Mouse (Mus musculus) neutrophil, adult 5-6 weeks (primary cell): Measurements from ENCODE around the gene Dock9. TPM values are rescaled to one million over a fixed set of nuclear protein-coding genes. Genes with fewer than 3 reads are reported as not detected.
"Not testable (repeated sequence)": the region's sequence is repeated elsewhere in the genome, so short reads cannot be mapped to it uniquely, and the experiment has no call there.

ENCODE experiments used
- ATAC-seq: fragments of 151-379, 151-347 bp; 2 replicates; pipeline ENCODE4 v1.8.0; 2017; ENCODE audit warnings: mild to moderate bottlenecking, moderate TSS enrichment; ENCODE audit not compliant: insufficient number of reproducible peaks, poor library complexity, low FRiP score, severe bottlenecking; ENCODE audit errors: extremely low read depth
- total RNA-seq: library from RNA; stranded (forward); fragments of 200-1000 nt; gene quantifications from 2 replicates; pipeline ENCODE4 v1.2.3, GENCODE M21; 2017

Dock9 gene
- total RNA-seq, 1 experiment from 2014 or later, result 21.2 TPM

DNA sequence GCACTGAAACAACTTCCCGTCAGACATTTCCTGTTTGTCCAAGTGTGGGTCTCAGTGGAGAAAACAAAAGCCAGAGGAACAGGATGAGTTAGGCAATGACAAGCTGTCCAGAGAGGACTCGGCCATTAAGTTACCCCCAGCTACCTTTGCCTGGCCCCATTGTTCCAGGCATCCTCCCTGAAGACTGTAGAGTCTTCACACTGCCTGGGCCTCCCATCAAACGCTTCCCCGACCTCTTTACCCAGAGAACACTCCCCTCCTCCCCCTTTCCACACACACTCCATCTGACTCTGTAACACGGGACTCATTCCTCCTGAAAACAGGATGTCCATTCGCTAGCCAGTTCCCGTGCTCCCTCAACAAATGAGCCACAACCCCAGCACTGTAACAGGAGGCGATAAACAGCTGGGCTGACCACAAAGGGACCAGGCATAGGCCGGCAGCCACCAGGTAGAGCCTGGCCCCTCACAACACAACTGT is 149.0 kb downstream of the Dock9 start:
- ATAC-seq, result no peak

DNA sequence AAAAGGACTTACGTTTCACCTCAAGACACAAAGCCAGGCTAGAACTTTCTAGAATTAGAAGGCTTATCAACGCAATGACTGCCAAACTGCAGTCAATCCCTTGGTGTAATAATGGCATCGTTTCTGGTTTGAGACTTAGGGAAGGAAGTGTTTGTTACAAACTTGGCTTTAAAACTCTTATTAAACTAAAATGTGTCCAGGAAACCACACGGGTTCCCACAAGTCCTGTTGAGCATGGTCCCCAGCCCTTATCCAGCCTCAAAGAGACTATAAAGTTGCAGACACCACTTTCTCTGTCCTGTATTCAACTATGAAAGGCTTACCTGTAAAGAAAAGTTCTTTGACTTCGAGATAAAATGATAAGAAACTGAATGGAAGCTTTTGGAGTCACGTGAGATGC is 149.9 kb downstream of the Dock9 start:
- ATAC-seq, result no peak

DNA sequence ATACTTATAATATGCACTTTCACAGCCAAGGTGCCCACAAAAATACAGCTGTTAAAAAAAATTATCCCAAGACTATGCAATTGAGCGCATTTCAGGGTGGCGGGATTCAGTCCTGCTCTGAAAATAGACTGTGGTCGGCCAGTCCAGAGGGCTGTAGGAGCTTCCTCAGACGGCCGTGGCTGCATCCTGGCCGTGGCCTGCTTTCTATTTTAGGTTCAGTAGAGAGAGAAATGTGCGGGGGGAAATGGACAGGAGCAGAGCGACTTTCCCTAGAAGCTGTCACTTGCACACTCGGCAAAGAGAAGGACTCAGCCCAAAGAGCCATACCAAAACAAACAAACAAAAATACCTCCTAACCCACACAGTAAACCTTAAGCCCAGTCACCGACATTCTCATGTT is 151.0 kb downstream of the Dock9 start:
- no peak for ATAC-seq

DNA sequence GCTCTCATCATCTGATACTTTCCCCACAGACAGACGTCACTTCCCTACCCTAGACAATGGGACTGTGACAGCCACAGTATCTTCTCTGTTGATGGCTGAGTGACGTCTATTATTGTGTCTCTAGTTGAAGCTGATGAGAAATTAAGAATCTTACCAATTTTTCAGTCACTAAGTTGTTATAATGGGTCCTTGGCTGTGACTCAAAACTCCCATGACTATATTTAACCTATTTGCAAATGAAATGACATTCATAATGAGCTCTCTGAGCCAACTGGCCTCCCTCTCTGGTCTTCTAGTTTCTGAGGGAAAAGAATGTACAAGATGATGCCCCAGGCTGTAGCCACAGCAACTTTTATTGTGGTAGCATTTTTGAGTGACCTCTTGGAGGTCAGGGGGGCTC is 153.3 kb downstream of the Dock9 start:
- no peak for ATAC-seq

DNA sequence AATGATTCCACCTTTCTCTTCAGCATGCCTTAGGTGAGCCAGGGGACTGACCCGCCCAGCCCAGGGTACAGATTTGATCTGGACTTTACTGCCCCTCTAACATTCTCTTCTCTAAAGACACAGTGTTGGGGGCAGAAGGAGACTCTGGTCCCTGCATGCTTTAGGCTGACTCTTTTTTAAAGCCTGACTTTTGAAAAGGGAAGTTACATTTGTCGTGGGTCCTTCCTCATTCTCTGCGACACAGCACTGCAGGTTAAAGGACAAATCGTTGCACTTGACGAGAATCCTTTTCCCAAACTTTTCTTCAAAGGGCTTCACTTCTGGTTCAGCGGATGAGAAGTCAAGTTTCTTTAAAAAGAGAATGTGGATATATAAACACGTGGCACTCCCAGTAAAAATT is 156.4 kb downstream of the Dock9 start:
- ATAC-seq, result no peak

DNA sequence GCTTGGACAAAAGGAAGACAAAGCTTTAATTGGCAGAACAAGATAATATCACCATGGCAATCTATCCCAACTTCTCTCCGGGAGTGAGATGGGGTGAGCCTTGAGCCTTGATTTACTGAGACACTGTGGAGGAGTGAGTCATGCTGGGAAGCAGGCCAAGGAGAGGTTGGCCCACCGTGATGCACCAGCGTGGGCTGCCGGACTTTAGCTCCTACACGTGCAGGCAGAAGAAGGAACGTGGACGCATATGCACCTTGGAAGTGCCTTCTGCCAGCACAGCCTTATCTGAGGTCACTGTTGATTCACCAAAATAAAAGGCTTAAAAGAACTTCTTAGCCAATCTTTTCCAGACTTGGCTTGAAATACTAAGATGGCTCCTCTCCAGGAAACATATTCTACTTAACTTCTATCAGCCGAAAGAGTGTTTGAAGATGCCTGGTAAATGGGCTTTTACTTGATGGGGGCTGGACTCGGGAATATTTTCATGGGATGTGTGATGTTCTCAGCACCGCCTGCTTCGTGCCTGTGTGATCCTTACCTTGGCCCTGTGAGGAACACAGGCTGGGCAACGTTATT is 160.6 kb downstream of the Dock9 start:
- ATAC-seq, result no peak

DNA sequence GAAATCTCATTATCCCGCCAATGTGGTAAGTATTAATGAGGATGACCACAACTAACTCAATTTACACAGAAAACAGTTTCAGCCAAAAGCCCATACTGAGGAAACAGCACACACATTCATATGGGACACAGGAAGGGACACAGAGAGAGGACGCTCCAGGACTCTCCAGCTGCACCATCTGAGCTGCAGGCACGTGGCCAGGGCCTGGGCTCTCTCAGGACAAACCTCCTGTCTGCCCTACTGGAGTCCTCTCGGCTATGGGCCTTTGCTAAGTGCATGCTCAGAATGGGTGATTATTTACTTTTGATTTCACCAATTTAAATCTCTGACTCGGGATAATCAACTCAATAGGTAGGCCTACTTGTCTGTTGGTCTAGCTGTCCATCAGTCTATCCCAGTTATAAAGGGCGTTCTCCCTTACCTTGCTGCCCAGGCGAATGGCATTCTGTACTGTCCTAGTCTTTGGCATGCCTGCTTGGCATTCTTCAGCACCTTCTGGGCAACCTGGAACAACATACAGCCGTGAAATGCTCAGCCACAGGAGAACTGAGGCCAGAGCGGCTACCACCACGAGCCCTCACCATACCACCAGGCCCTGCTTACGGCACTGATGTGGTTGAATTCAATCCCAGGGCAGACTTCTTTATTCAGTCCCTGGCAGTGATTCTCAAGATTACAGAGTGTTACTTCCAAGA is 162.8 kb downstream of the Dock9 start:
- no peak for ATAC-seq

DNA sequence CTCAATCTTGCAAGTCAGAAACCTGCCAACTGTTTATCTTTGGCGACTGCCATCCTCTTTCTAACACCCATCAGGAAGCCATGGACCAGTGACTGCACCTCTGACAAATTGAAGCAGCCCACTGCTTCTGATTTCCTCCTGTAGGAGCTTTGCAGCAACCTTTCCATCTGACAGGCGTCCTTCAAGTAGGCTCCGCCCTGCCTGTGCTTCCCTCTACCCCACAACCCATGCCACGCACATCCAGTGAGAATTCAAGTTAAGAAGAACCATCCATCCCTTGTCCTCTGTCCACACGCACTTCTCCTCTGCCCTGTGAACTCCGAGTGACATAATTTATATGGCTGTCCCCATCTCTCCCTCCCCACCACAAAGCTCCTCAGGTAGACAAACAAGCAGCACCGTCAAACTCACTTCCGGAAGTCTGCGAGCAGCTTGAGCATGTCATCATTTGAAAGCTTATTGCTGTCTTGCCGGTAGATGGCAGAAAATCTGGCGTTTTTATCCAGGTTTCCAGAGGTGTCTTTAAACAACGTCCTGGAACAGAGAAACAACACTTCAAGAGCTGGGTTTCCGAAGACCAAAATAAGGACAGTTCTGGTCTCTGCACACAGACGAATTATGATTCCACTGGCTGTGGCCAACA is 163.4 kb downstream of the Dock9 start:
- ATAC-seq, result no peak

DNA sequence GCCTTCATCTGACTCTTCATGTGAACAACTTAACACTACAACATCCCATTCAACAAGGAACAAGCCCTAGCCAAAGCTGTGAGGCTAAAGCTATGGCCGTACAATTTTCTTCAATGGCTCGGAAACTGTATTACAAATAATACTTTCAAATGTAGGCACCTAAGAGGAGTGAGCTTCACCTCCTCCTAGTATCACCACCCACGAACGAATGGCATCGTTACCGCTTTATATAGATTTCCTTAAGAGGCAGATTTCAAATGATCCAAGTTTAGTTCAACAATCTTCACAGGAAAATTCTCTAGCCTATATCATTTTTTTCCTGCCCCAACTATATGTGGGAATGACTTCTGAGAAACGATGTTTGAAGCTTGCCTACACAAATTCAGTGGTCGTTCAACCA is 165.7 kb downstream of the Dock9 start:
- no peak for ATAC-seq

DNA sequence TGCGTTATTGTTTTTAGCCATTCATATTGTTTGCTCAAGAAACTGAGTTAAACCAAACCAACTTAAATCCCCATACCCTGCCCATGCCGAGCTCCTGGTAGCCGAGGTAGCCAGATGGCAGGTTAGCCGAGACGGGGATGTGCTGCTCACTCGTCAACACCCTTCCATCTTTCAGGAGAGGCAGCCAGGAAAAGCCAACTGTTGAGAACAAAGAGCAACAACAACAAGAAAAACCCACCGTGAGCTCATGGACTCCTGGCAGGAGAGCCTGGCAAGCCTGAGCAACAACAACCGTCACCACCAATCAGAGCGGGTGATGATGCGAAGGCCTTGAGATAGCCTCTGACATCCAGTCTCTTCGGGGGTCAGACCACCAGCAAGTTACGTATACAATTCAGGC is 170.9 kb downstream of the Dock9 start:
- ATAC-seq, result no peak

DNA sequence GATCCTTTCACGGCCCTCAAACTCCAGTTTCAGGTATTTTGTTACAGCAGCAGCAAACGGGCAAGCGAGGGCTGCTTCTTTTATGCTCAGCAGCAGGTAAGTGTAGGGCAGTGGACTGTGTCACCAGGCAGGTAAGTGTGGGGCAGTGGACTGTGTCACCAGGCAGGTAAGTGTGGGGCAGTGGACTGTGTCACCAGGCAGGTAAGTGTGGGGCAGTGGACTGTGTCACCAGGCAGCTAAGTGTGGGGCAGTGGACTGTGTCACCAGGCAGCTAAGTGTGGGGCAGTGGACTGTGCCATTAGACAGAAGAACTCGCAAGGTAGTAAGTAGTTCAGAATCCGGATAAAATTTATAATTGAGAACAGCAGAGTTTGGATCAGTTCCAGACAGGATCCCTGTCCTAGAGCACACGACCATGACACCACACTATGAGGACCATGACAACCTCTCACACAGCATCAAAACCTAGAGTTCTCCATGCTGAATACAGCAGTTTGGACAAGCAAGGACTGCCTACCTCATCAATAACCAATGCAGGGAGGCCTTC is 173.6 kb downstream of the Dock9 start:
- not testable (repeated sequence) for ATAC-seq

DNA sequence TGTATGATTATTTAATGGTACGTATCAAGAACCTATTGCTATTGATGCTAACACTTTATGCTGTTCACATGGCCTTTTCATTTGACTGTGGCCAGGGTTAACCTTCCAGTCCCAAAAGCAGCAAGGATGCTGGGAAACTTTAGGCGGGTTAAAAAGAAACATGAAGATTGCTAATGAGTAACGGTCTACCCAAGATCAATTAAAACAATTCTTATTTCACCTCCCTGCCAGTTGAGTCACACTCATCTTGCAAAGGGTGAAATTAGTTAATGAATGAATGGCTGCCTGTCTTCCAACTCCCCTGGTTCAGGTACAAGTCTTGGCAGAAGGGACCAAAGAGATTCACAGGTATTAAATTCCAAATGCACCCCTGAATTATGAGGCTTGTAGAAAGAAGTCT is 175.8 kb downstream of the Dock9 start:
- ATAC-seq, result no peak

DNA sequence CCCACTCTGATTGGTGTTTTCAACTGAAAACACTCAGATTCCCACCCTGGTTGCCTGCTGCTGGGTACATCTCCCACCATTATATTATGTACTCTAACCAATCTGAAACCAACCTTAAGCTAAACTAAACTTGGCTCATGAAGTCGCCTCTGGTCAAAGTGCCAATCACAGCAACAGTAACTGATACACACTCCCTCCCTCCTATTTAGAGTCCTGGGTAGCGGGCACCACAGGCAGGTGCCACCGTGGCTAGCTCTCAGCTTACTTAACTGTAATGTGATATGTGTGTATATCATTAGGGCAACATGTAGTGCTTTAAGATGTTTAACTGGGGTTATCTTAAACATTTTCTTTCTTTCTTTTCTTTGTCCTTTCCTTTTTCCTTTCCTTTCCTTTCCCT is 177.1 kb downstream of the Dock9 start:
- ATAC-seq, result no peak

DNA sequence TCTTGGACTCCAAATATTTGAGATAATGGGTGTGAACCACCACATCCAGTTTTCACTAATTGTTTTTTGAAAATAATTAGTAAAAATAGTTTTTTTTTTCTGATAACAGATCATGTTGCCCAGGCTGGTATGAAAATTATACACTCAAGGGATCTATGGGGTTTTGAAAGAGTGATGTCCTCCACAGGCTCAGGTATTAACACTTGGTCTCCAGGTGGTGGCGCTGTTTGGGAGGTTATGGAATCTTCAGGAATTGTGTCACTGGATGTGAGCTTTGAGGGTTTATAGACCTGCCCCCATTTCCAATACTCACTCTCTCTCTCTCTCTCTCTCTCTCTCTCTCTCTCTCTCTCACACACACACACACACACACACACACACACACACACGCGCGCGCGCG is 177.5 kb downstream of the Dock9 start:
- ATAC-seq, result no peak

DNA sequence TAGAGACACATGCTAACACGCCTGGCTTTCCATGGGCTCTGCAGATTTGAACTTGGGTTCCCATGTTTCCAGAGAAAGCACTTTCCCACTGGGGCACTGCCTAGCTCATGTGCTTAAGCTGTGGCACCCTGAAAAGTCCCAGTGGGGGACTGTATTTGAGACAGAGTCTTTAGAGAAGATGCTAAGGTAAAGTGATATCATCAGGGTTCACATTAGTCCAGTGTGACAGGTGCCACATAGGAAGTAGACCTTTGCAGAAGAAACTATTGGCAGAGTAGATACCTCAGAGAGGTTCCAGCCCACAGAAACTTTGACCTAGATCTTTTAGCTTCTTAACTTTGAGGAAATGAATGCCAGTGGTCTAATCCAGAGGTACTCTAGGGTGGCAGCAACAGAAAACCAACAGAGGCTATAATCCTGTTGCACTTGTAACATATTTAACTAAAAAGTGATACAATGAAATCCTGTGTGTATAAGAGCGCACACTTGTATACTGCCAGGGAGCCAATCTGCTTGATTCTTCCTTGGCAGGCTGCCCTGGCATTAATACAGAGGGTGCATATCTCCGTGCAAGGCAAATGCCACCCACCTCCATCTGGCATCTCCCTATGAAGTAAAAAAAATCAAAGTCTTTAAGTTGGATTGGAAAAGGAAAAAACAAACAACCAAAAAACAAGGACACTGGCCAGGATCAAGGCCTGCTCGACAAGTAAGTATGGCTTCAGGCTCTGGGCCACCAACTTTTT is 179.8 kb downstream of the Dock9 start:
- ATAC-seq, result no peak

DNA sequence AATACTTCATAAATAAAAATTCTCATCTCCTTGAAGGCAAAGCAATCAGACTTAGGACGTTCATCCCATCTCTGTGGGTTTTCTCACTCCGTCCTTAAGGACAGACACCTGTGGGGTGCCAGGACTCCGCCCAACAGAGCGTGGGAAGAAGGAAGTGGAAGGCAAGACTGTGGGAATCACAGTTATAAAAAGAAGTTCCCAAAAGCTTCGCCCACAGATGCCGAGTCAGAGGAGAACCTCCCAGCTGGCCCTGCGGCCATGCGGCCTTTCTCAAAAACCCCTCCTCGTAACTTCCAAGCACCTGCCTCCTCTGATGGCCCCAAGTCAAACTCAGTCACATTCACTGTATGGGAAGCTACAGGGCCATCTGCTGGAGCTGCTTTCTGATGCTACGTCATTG is 182.2 kb downstream of the Dock9 start:
- no peak for ATAC-seq

DNA sequence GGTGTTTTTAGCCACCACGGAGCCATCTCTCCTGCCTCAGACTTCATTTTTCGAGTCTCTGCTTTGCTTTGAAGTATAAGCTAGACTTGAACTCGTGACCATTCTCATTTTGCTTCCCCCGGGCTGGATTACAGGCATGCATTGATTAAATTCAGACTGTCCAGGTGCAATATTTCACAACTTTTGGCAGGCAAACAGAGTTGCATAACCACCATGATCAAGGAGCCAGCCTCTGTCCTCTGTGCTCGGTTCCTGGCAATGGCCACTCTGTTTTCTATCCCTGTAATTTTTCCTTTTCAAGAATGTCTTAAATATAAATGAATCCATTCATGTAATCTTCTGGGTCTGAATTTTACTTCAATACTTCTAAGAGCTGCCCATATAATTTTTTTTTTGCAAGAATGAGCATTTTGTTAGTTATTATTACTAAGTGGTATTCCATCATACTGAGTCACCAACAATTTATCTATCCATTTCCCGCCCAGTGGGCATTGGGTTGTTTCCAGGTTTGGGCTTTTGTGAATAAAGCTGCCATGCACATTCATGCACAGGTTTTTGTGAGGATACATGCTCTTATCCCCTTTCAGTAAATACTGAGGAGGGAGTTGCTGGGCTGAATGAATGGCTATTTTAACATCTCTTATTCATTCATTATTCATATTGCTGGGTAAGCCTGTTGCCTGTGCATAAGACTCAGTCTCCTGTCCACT is 183.0 kb downstream of the Dock9 start:
- ATAC-seq, result no peak

DNA sequence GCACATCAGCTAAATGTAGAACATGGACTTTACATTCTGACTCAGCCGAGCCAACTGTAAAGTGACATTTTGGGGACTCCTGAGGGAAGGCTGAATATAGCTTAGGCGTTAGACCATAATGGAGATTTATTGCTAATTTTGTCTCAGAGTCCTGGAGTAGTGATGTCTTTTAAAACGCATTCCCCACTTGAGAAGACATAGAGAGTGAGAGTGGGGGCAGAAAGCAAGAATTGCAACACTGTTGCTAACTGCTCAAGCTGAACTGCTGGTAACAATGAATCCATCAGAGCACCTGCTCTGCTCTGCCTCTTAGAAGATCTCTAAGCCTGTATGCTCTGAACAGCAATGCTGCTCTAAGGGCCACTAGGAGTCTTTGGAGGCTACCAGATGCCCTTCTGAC is 184.1 kb downstream of the Dock9 start:
- ATAC-seq, result no peak

DNA sequence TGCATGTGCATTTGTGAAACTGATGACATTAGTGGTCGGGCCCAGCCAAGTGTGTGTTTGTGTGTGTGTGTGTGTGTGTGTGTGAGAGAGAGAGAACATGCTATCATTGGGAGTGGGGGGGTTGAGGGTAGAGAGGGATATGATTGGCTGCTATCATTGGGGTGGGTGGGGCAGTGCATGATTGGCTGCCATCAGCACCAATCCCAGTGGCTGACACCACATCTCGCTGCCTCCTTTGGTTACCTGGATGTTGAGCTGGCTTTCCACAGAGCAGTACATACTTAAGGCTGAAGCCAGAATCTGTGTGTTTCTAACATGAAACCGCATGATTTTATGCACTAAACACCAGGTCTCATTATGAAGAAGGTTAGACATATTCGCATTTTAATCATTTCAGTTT is 184.7 kb downstream of the Dock9 start:
- no peak for ATAC-seq
